Mouse (Mus musculus) CH12.LX (cell line): ENCODE data around the gene Srgap3. TPM values are rescaled to one million over a fixed set of nuclear protein-coding genes. Genes with fewer than 3 reads are reported as not detected.

ENCODE experiments used
- DNase-seq: peaks from one replicate; pipeline ENCODE4 v3.0.0-alpha.2; 2013; ENCODE audit errors: extremely low read depth
- H3K27ac ChIP-seq: 2 replicates; pipeline ENCODE4 v1.5.1; 2012; ENCODE audit warnings: low read depth, mild to moderate bottlenecking, control low read depth, moderate library complexity; ENCODE audit not compliant: insufficient read depth
- H3K27me3 ChIP-seq: replicated peaks from 2 replicates; pipeline ENCODE3; 2012; ENCODE audit warnings: inconsistent platforms
- H3K36me3 ChIP-seq, 2 experiments: replicated peaks in 1 of 2; 2 replicates each; pipeline versions ENCODE3 to v1.6.1; 2012; ENCODE audit warnings: inconsistent platforms in 1 of 2, low read length in 1 of 2, mild to moderate bottlenecking in 1 of 2, mixed read lengths in 1 of 2, moderate library complexity in 1 of 2; ENCODE audit not compliant: control insufficient read depth in 1 of 2, insufficient read depth in 1 of 2
- H3K4me1 ChIP-seq, 2 experiments: 2 replicates each; pipeline ENCODE4 v1.6.1; 2012; ENCODE audit warnings: inconsistent platforms in 1 of 2, moderate library complexity in 1 of 2; ENCODE audit not compliant: insufficient read depth in 2 of 2, control insufficient read depth in 1 of 2
- H3K4me2 ChIP-seq: 2 replicates; pipeline ENCODE4 v1.6.1; 2012; ENCODE audit warnings: low read depth, mild to moderate bottlenecking, control low read depth; ENCODE audit not compliant: poor library complexity, insufficient read depth, severe bottlenecking
- H3K4me3 ChIP-seq, 3 experiments: fragments of 150-350 bp in 1 of 3; sonication (generic) in 1 of 3; replicated peaks in 1 of 3; 2 replicates each; pipeline versions ENCODE3 to v1.5.1; 2011 to 2012; ENCODE audit warnings: low read depth in 2 of 3, low read length in 2 of 3, mild to moderate bottlenecking in 2 of 3, moderate library complexity in 2 of 3, control low read depth in 1 of 3, improper control_type of control experiment in 1 of 3, inconsistent platforms in 1 of 3, mixed read lengths in 1 of 3; ENCODE audit not compliant: poor library complexity in 1 of 3
- H3K79me2 ChIP-seq: replicated peaks from 2 replicates; pipeline ENCODE4 v1.6.1; 2012; ENCODE audit warnings: mild to moderate bottlenecking, moderate library complexity; ENCODE audit not compliant: control insufficient read depth, poor library complexity, insufficient read depth, severe bottlenecking; ENCODE audit errors: extremely low read depth
- H3K9ac ChIP-seq: 2 replicates; pipeline ENCODE4 v1.6.1; 2012; ENCODE audit warnings: low read depth, mild to moderate bottlenecking, control low read depth, moderate library complexity; ENCODE audit not compliant: insufficient read depth
- H3K9me3 ChIP-seq: replicated peaks from 2 replicates; pipeline ENCODE3; 2012; ENCODE audit warnings: low read length, inconsistent platforms, mixed read lengths
- BHLHE40 ChIP-seq: IDR thresholded peaks from 2 replicates; pipeline ENCODE4 v1.6.1; 2011; ENCODE audit warnings: mild to moderate bottlenecking, low read depth, low read length, improper control_type of control experiment
- CHD2 ChIP-seq: IDR thresholded peaks from 2 replicates; pipeline ENCODE4 v1.6.1; 2011; ENCODE audit warnings: low read length, improper control_type of control experiment
- E2F4 ChIP-seq: IDR thresholded peaks from 2 replicates; pipeline ENCODE4 v1.6.1; 2011; ENCODE audit warnings: low read depth, low read length, improper control_type of control experiment; ENCODE audit not compliant: insufficient replicate concordance
- EP300 ChIP-seq: IDR thresholded peaks from 2 replicates; pipeline ENCODE4 v1.6.1; 2011; ENCODE audit warnings: low read length, improper control_type of control experiment
- ETS1 ChIP-seq: conservative IDR thresholded peaks from 2 replicates; pipeline ENCODE4 v1.6.1; 2012; ENCODE audit warnings: low read depth, mild to moderate bottlenecking, inconsistent platforms, low read length, improper control_type of control experiment, moderate library complexity
- GABPA ChIP-seq: IDR thresholded peaks from 2 replicates; pipeline ENCODE4 v1.6.1; 2012; ENCODE audit warnings: low read depth, low read length, improper control_type of control experiment, inconsistent platforms; ENCODE audit not compliant: insufficient replicate concordance
- HCFC1 ChIP-seq: IDR thresholded peaks from 2 replicates; pipeline ENCODE4 v1.6.1; 2012; ENCODE audit warnings: low read depth, mild to moderate bottlenecking, inconsistent platforms, low read length, improper control_type of control experiment
- JUN ChIP-seq: IDR thresholded peaks from 2 replicates; pipeline ENCODE4 v1.6.1; 2011; ENCODE audit warnings: low read depth, mild to moderate bottlenecking, low read length, improper control_type of control experiment, moderate library complexity; ENCODE audit not compliant: insufficient read depth
- MAFK ChIP-seq: IDR thresholded peaks from 2 replicates; pipeline ENCODE4 v1.6.1; 2011; ENCODE audit warnings: low read length, improper control_type of control experiment; ENCODE audit not compliant: insufficient replicate concordance
- MAZ ChIP-seq: IDR thresholded peaks from 2 replicates; pipeline ENCODE4 v1.6.1; 2012; ENCODE audit warnings: low read depth, mild to moderate bottlenecking, inconsistent platforms, low read length, improper control_type of control experiment, moderate library complexity
- MXI1 ChIP-seq: IDR thresholded peaks from 2 replicates; pipeline ENCODE4 v1.6.1; 2011; ENCODE audit warnings: mild to moderate bottlenecking, low read depth, low read length, improper control_type of control experiment
- MYC ChIP-seq: IDR thresholded peaks from 2 replicates; pipeline ENCODE4 v1.6.1; 2011; ENCODE audit warnings: low read depth, mild to moderate bottlenecking, improper control_type of control experiment, low read length
- NRF1 ChIP-seq: IDR thresholded peaks from 2 replicates; pipeline ENCODE4 v1.6.1; 2014; ENCODE audit warnings: low read depth, mild to moderate bottlenecking, inconsistent platforms, low read length, improper control_type of control experiment, moderate library complexity
- PAX5 ChIP-seq: IDR thresholded peaks from 2 replicates; pipeline ENCODE4 v1.6.1; 2012; ENCODE audit warnings: low read length, inconsistent platforms, mixed read lengths
- RAD21 ChIP-seq: IDR thresholded peaks from 2 replicates; pipeline ENCODE4 v1.6.1; 2011; ENCODE audit warnings: low read depth, mild to moderate bottlenecking, low read length, improper control_type of control experiment, moderate library complexity
- RCOR1 ChIP-seq: conservative IDR thresholded peaks from 2 replicates; pipeline ENCODE4 v1.6.1; 2012; ENCODE audit warnings: low read depth, mild to moderate bottlenecking, inconsistent platforms, low read length, improper control_type of control experiment
- SIN3A ChIP-seq: IDR thresholded peaks from 2 replicates; pipeline ENCODE4 v1.6.1; 2012; ENCODE audit warnings: low read length, improper control_type of control experiment, inconsistent platforms
- SMC3 ChIP-seq: IDR thresholded peaks from 2 replicates; pipeline ENCODE4 v1.6.1; 2011; ENCODE audit warnings: low read depth, low read length, improper control_type of control experiment
- TBP ChIP-seq: conservative IDR thresholded peaks from 2 replicates; pipeline ENCODE4 v1.6.1; 2011; ENCODE audit warnings: low read depth, low read length, improper control_type of control experiment
- TCF12 ChIP-seq: IDR thresholded peaks from 2 replicates; pipeline ENCODE4 v1.6.1; 2014; ENCODE audit warnings: low read depth, mild to moderate bottlenecking, inconsistent platforms, low read length, improper control_type of control experiment
- UBTF ChIP-seq: IDR thresholded peaks from 2 replicates; pipeline ENCODE4 v1.6.1; 2012; ENCODE audit warnings: low read depth, mild to moderate bottlenecking, inconsistent platforms, low read length, improper control_type of control experiment, moderate library complexity
- USF2 ChIP-seq: conservative IDR thresholded peaks from 2 replicates; pipeline ENCODE4 v1.6.1; 2011; ENCODE audit warnings: low read depth, low read length, improper control_type of control experiment
- ZC3H11A ChIP-seq: IDR thresholded peaks from 2 replicates; pipeline ENCODE4 v1.6.1; 2012; ENCODE audit warnings: low read depth, mild to moderate bottlenecking, inconsistent platforms, low read length, improper control_type of control experiment
- ZKSCAN1 ChIP-seq: IDR thresholded peaks from 2 replicates; pipeline ENCODE4 v1.6.1; 2012; ENCODE audit warnings: low read depth, inconsistent platforms, low read length, improper control_type of control experiment, borderline replicate concordance
- ZMIZ1 ChIP-seq: IDR thresholded peaks from 2 replicates; pipeline ENCODE4 v1.6.1; 2012; ENCODE audit warnings: low read depth, mild to moderate bottlenecking, inconsistent platforms, low read length, improper control_type of control experiment
- ZNF384 ChIP-seq: IDR thresholded peaks from 2 replicates; pipeline ENCODE4 v1.6.1; 2012; ENCODE audit warnings: low read depth, low read length, improper control_type of control experiment, inconsistent platforms
- dilution Hi-C: fragments of 300-500 bp; cut with MboI; formaldehyde crosslinking; loops from 2 replicates; pipeline ENCODE4 v1.14.3; 2020; ENCODE audit warnings: low sequenced_read_pairs; ENCODE audit not compliant: extremely low pct_unique_long_range_greater_than_20kb, extremely low pct_ligation_motif_present
- in situ Hi-C: fragments of 300-500 bp; cut with MboI; formaldehyde crosslinking; loops from 3 replicates; pipeline ENCODE4 v1.14.3; 2019; ENCODE audit warnings: low sequenced_read_pairs, low pct_ligation_motif_present, low pct_unique_long_range_greater_than_20kb, mixed read lengths
- polyA plus RNA-seq: library from polyadenylated mRNA; unstranded; fragments of >175 nt; gene quantifications from 2 replicates; pipeline ENCODE4 v1.2.1, GENCODE M21; 2012; ENCODE audit warnings: low read depth; ENCODE audit not compliant: insufficient read length
- total RNA-seq, 2 experiments: library from RNA; depleted of rRNA; stranded (reverse); fragments of 300-350 nt in 1 of 2; fragments of >200 nt in 1 of 2; gene quantifications; 2 replicates each; pipeline ENCODE4 v1.2.3; 2012 to 2014

Srgap3 gene
- total and polyA plus RNA-seq, 3 experiments: 1.5 to 4.5 (median 2.1) TPM

DNA sequence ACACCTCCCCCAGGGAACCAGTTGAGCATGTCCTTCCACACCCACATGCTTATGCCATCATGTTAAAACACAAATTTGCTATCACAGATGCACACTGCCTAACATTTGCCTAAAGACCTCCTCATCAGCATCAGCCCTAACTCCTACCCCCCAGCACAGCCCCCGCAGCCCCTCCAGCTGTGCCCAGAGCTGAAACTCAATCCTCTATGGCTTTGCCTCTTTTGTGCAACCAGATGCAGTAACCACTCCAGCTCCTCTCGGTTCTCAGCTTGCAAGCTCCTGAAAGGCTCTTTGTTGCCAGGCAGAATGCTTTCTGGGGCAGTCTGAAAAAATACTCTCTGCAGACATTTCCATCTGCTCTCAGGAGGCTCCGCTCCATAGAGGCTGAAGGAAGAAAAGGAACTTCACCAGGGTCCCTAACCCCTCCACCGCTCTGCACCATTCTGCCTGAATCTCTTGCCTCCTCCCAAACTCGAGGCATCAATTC, 67.0 kb downstream of the Srgap3 start:
- Histone ChIP-seq H3K4me1 (peaks cover 9 to 53% of the 10 kb centered on the region in 2 experiments), H3K9me3 (no peaks in the 10 kb centered on the region), H3K4me3 (no peak overlapping the region), H3K9ac (no peak overlapping the region), H3K4me2 (no peak overlapping the region), H3K79me2 (no peaks in the 10 kb centered on the region), H3K27me3 (no peaks in the 10 kb centered on the region), H3K36me3 (no peaks in the 10 kb centered on the region), H3K27ac (no peak overlapping the region)
- dilution Hi-C loops: no loop called here
- no peak for DNase-seq
- in situ Hi-C loops: no loop called here
- TF ChIP-seq TBP (no peak), E2F4 (no peak), BHLHE40 (no peak), MXI1 (no peak), NRF1 (no peak), TCF12 (no peak), RCOR1 (no peak), CHD2 (no peak), ZKSCAN1 (no peak), ETS1 (no peak), ZNF384 (no peak), JUN (no peak), SIN3A (no peak), USF2 (no peak), ZMIZ1 (no peak), MYC (no peak), UBTF (no peak), SMC3 (no peak), MAZ (no peak), EP300 (no peak)

DNA sequence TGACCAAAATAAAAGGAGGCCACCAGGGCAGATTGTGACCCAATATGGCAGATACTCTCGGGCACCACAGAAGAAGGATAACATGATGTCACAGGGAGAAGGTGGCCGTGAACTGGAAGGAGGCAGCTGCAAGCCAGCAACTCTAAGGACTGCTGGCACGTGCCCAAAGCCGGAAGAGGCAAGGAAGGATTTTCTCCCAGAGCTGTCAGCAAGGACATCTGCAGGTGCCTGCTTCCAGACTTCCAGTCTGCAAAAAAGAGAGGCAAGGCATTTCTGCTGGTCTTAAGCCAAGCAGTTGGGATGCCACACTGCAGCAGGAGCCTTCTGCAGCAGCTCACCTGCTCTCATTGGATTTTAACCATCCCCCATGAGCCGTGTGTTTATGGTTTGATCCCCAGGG, 67.9 kb downstream of the Srgap3 start:
- no peak for TF ChIP-seq E2F4
- no peak for TF ChIP-seq HCFC1
- TF ChIP-seq RAD21: no peak
- no peak for TF ChIP-seq GABPA
- no peak for TF ChIP-seq MAFK
- TF ChIP-seq UBTF: no peak
- TF ChIP-seq PAX5: no peak
- no peak for TF ChIP-seq CHD2
- no peak for TF ChIP-seq ZC3H11A
- TF ChIP-seq USF2: no peak
- no peak for TF ChIP-seq RCOR1
- TF ChIP-seq BHLHE40: no peak
- TF ChIP-seq SMC3: no peak
- no peak for TF ChIP-seq ZKSCAN1
- Histone ChIP-seq H3K79me2 (no peaks in the 10 kb centered on the region), H3K9me3 (no peaks in the 10 kb centered on the region), H3K4me3 (no peak overlapping the region), H3K27ac (no peak overlapping the region), H3K27me3 (no peaks in the 10 kb centered on the region), H3K4me1 (peaks cover 9 to 45% of the 10 kb centered on the region in 2 experiments), H3K4me2 (no peak overlapping the region), H3K9ac (no peak overlapping the region), H3K36me3 (no peaks in the 10 kb centered on the region)
- dilution Hi-C loops: no loop called here
- in situ Hi-C loops: loop anchor here (5.0 kb wide), 1 partner anchor 63 kb away; no protein-coding TSS in a partner anchor
- no peak for DNase-seq
